Mouse (Mus musculus): ENCODE measurements around the gene Serpinb8.

Serpinb8 gene

DNA sequence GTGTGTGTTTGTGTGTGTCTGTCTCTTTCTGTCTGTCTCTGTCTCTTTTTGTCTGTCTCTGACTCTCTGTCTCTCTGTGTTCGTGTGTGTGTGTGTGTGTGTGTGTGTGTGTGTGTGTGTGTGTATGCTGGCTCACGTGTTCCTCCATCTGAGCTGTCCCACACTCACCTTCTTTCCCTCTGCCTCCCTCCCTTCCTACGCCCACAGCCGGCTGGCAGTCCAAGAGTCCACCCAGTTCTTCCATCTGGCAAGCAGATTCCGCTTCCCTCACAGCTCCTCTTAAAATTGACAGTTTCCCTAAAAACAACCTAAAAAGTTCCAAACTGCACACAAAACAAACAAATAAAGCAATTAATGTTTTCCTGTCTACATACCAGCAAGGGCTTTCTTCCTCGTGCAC is 55.3 kb downstream of the Serpinb8 start:
- no peak for DNase-seq (ENCODE audit: low read depth)

DNA sequence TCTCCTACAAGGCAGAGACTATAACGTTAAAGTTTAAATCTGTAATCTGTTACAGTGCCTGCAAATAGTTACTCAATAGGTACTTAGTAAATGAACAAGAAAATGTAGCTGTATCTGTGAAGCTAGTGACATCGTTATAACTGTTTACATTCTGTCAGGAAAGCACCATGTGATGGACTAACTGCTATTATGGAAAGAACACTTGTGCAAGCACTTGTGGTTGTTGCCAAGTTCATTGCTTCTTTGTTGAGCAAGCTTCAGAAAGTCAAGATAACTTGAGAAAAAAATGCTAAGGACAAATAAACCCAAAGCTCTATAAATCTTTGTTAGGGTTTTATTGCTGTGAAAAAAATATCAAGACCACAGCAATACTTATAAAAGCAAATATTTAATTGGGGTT is 67.9 kb downstream of the Serpinb8 start:
- peak; percentile 12 for DNase-seq (ENCODE audit: low read depth)

Measured in 416B (cell line).